Mouse (Mus musculus): ENCODE data around the gene Fpr1.
"Not testable (repeated sequence)": the region's sequence is repeated elsewhere in the genome, so short reads cannot be mapped to it uniquely, and the experiment has no call there.

The Fpr1 gene

GRCm38 (mm10) chr17:17883840-17884239, at the start of gene Fpr1:
Fpr1 (minus strand) TSS chr17:17883940.
- DNase-seq (ENCODE audit: low spot score): no peak

- no peak for DNase-seq (ENCODE audit: low spot score)
Observed at GRCm38 (mm10) chr17:17917782-17918181, 34.0 kb upstream of the Fpr1 start.

GRCm38 (mm10) chr17:17917376-17917775, 33.6 kb upstream of the Fpr1 start:
- DNase-seq (ENCODE audit: low spot score): no peak

DNA sequence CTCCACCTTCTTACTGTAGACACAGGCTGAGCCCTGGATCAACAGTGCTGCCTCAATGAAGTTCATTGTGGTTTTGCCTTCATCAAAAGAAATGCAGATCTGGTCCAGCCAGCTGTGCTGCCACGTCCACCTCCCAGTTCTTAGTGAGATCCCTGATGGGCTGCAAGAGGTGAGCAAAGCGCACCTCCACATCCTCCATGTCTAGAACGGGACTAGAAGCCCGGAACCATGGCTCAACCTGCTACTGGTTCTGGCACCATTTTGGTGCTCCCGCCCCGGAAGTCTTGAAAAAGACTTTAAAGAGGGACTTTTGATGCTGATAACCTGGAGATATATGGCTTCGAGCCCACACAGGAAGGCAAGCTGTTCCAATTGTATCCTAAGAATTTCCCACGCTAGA, 28.9 kb upstream of the Fpr1 start:
- DNase-seq (ENCODE audit: low spot score): not testable (repeated sequence)

DNA sequence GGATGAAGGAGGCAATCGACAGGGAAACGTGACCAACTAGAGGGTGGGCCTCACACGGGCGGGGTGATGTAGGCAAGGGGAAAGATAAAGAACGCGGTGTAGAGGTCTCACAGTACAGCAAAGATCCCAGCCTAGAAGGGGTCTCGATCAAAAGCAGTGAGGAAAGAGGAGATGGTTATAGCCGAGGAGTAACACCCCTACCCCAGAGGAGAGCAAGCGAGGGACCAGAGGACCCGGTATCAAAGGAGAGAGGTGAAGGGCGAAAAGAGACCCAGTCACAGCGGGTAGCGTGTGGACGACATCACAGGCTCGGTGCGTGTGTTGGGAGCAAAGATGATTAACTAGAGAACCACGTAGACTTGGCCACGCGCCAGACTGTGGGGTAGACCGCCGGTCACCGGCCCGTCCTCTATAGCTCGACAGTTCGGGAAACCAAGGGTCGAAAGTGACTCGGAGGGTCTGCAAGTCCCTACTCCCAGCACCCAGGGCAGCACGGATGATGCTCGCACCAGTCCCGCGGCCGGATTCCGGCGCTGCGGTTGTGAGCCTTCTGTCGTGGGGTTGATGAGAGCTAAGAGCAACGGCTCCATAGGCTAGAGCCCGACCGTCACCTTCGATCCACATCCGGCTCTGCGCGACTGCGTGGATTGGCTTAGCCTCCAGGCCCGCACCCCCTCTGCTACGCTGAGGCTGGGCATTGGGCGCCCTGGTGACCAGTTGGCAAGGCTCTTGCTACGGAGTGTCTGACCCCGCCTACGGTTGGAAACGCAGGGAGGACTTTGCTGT, 26.1 kb upstream of the Fpr1 start:
- peak; percentile 79 for DNase-seq (ENCODE audit: low spot score)

DNA sequence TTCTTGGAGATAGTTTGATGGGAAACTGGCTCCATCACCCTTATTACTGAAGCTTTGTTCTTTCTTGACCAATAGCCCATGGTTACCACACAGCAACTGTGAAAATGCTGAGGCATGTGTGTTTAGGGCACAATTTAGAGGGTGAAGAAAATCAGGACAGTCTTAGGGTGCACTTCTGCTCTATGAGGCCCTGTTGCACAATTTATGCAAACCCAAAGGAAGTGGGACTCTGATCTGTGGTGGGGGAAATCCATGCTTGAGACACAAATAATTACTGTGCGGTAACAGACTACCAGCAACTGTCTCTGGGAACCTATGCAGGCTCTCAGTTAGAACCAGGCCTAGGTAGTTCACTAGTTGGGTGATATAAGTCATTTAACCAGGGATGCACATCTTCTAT, 17.0 kb upstream of the Fpr1 start:
- no peak for DNase-seq (ENCODE audit: low spot score)

DNA sequence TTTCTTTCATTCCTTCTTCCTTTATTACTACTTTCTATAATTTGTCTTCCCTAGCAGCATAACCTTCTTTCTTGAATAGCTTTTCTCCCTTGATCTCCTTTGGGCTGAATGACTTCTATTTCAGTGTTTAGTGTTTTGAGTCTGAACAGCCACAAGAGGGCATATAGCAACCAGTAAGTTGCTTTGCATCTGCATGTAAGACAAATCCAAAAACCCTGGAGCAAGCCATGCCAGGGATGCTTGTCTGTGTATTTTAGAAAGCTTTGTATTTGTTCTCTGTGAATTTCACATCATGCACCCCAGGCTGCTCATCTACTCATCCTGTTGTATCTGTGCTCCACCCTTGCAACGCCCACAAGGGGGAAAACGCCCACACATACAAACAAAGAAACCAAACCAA, 15.5 kb upstream of the Fpr1 start:
- no peak for DNase-seq (ENCODE audit: low spot score)

- peak; percentile 6 for DNase-seq (ENCODE audit: low spot score)
Observed at GRCm38 (mm10) chr17:17896039-17896438, 12.3 kb upstream of the Fpr1 start.

- no peak for DNase-seq (ENCODE audit: low spot score)
Observed at GRCm38 (mm10) chr17:17889732-17890425, 6.1 kb upstream of the Fpr1 start.

DNA sequence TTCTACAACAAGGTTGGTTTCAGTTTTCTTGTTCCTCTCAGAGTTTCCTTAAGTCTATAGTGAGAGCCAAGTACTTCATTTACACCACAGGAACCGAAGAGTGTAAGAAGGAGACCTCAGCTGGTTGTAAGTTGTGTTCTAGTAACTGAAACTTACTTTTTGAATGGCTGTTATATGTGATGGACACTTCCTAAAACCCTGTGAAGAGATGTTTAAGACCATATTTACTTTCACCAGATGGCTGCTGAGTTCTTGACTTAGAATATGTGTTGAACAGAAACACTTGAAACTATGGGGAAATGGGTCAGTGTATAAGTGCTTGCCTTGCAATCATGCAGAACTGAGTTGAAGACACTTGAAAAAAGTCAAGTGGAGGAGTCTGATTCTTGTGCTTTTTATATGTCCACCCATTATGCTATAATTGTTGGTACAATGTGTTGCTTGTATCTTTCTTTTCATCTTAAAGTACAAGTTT, 4.1 kb upstream of the Fpr1 start, which contains the start of the genes Fpr2 and Fpr3:
TSS of gene Fpr2 (plus strand) at position 51 of the 475 bp plus-strand sequence.
TSS of gene Fpr3 (plus strand) at position 79 of the 475 bp plus-strand sequence.
- no peak for DNase-seq (ENCODE audit: low spot score)

- DNase-seq (ENCODE audit: low spot score): no peak
Observed at GRCm38 (mm10) chr17:17882672-17883071, 1.1 kb downstream of the Fpr1 start.

DNA sequence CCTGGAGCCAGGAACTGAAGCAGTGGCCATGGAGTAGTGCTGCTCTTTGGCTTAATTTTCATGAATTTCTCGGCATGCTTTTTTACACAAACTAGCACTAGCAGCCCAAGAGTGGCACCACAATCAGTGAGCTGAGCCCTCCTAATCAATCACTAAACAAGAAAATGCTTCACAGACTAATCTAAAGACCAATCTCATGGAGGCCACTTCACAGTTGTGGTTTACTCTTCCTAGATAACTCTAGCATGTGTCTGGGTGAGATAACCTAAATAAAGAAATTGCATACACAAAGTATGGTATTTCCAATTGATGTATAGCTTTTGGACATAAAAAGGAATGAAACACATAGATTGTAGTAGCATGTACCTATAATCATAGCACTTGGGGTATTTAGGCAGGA, 4.4 kb downstream of the Fpr1 start:
- no peak for DNase-seq (ENCODE audit: low spot score)

DNA sequence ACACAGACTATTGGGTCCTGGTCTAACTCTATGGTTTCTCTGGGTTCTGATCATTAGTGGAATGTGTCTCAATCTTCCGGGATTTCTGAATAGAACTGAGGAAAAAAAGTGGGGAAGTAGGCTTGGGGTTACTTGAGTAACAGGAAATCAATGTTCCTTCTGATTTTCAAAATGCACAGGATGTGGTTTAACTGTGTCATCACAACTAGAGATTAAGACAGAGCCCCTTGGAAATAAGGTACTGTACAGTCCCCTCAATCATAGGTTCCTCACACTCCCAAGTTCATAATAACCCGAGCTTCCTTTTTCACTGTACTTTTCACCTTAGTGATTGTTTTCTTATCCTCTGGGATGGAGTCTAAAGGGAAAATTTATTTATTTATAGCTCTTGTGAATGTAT, 12.0 kb downstream of the Fpr1 start:
- DNase-seq (ENCODE audit: low spot score): no peak

DNA sequence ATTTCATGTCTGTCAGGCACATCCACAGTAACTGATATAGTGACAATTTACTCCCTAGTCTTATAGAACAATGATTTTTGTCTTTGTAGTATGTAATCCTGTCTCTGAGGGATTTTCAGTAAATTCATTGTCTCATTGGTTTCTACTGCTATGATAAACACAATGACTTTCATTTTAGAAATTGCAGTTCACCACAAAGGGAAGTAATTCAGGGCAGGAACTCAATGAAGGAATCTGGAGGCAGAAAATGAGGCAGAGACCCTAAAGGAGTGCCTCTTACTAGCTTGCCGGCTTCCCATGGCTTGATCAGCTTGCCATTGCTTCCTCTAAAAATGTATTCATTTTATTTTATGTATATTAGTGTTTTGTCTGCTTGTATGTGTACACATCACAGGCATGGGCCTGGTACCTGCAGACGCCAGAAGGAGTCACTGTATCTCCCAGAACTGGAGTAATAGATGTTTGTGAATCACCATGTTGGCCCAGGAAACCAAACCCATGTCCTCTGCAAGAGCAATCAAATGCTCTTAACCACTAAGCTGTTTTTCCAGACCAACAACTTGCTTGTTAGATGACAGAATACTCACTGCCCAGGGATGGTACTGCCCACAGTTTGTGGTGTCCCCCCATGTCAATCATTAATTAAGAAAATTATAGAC, 12.7 kb downstream of the Fpr1 start:
- DNase-seq (ENCODE audit: low spot score): no peak

DNA sequence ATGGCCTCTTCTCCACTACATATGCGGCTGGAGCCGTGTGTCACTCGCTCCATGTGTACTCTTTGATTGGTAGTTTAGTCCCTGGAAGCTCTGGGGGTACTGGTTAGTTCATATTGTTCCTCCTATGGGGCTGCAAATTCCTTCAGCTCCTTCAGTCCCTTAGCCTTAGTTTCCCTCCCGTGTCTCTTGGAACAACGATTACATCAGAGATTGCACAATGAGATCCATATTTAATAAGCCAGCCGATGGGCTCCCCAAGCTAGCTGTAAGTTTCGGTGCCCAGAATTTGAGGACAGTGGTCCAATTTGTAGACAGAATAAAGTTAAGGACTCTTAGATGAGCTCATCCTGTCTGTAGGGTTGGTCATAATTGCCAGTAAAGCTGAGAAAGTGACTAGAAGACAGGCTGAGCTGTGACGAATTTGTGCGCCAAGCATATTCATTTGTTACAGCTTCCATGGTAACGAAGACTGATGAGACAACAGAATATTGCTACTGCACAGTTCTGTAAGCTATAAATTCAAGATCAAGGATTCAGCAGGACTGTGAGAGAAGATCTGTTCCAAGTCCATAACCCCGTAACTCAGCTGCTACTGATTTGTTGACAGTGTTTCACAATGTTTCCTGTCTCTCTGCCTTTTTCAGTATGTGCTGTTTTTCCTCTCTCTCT, 16.8 kb downstream of the Fpr1 start:
- DNase-seq (ENCODE audit: low spot score): no peak

DNA sequence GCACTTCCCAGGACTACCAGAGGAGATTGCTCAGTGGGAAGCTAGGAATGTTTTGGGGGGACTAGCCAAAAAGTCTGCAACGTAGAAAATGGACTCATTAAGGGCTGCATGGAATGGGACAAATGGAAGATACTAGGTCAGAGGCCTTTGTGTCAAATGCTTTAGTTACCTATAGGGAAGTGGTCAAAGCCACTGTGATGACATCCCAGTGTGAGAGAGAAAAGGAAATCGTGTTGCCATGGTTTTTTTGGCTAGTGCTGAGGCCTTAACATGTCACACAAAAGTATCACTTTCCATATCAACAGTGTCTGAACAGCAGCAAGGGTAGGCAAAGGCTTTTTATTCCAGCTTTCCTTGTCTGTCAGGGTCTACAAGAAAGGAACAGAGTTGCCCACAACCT, 18.6 kb downstream of the Fpr1 start:
- no peak for DNase-seq (ENCODE audit: low spot score)

DNA sequence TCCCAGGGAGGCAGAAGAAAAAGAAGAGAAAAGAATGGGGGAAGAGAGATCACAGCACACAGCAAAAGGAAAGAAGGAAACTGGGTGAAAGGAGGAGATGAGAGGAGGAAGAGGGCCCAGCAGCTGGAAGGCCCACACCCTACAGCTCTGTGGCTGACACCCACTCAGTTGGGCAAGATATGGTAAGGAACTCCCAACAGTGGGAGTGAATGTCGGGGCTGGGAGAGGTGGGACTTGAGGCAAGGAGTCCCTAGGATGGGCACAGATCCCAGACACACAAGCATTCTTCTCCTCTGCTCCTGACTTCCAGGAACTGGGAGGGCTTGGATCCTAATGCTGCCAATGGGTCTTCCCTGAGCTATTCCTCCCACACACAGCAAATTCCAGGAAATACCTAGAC, 21.4 kb downstream of the Fpr1 start:
- peak; percentile 10 for DNase-seq (ENCODE audit: low spot score)

GRCm38 (mm10) chr17:17860110-17860509, 23.6 kb downstream of the Fpr1 start:
- no peak for DNase-seq (ENCODE audit: low spot score)

DNA sequence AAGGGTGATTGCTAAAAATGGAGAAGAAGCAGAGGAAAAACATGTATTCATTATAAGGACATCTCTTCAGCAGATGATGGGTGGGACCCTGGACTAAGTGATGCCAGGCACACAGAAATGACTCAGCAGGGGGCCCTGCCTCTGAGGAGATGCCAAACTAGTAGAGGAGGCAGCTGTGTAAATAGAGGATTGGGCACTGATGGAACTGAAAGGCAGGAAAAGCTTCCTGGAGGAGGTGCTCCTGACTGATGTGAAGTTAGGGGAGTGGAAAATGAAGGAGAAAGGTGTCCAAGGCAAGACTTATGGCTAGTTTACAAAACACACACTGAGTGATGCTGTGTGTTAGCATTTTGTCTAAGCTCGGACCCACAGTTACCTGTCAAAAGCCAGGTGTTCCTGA, 26.3 kb downstream of the Fpr1 start:
- no peak for DNase-seq (ENCODE audit: low spot score)

DNA sequence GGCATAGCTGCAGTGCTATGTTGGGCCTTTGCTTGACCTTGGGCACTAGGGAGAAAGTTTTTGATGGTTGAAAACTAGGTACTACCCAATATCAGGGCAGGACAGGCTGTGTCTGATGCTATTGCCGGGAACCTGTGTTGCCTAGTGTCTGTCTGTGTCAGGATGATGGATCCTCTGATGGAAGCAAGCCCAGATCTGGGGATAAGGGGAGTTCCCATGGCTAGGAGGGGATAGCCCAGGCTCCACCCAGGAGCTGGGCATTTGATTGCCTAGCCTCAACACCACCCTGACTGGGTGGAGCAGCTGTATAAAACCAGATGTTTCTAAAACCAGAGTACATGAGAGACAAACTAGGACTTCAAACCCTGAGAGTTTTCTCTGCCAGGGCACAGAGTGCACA, 27.1 kb downstream of the Fpr1 start:
- DNase-seq (ENCODE audit: low spot score): no peak

- DNase-seq (ENCODE audit: low spot score): no peak
Observed at GRCm38 (mm10) chr17:17855064-17855838, 28.5 kb downstream of the Fpr1 start, which contains the start of gene Has1. Has1 (minus strand) TSS chr17:17855205.
